Mouse (Mus musculus) brain, embryonic 14.5 days (tissue): ENCODE measurements at regions not wholly inside any gene's neighbourhood (a gene's known extent, or its start where the extent isn't known, plus 50 kb on each side); places are given as distances from the start of the nearest gene placed in this dataset.

Source experiments
- CTCF ChIP-seq: fragments of 200-500 bp; IDR thresholded peaks from 2 replicates; pipeline ENCODE4 v1.5.1; 2012; ENCODE audit warnings: inconsistent platforms, mild to moderate bottlenecking, moderate library complexity, borderline replicate concordance; ENCODE audit not compliant: insufficient read depth, insufficient read length; ENCODE audit errors: extremely low read depth
- POLR2A ChIP-seq: fragments of 200-500 bp; IDR thresholded peaks from 2 replicates; pipeline ENCODE4 v1.6.1; 2012; ENCODE audit warnings: mild to moderate bottlenecking, inconsistent platforms, borderline replicate concordance; ENCODE audit not compliant: poor library complexity, insufficient read depth, insufficient read length, severe bottlenecking; ENCODE audit errors: extremely low read depth

DNA sequence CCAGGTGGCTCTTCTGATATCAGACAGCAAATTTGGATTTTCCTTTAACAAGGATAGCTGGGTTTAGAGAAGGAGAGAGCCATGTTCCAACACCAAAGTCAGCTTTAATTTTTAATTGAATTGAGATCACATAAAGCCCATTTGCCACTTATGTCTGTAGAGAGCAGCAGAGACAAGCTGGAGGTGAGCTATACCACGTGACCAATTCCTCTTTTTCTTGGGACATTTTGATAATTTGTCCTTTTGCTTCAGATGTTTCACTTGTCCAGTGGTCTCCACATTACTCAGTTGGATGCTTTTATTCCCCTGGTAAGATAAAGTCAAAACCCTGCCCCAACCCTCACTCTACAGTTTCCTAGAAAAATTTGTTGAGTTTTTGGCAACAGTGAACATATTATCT lies 248.6 kb upstream of the Ndst4 start:
- TF ChIP-seq CTCF (no peak), POLR2A (no peak)
